Mouse (Mus musculus) myocyte (in vitro differentiated cells): ENCODE measurements around the gene Hspa8. TPM values are rescaled to one million over a fixed set of nuclear protein-coding genes. Genes with fewer than 3 reads are reported as not detected.

Experiments
- H3K27me3 ChIP-seq: one replicate; pipeline ENCODE4 v1.6.1; 2011; ENCODE audit not compliant: control insufficient read depth, insufficient read depth, insufficient read length
- H3K36me3 ChIP-seq: one replicate; pipeline ENCODE4 v1.6.1; 2011; ENCODE audit not compliant: control insufficient read depth, insufficient read depth
- H3K4me2 ChIP-seq: one replicate; pipeline ENCODE4 v1.6.1; 2011; ENCODE audit warnings: low read depth, control low read depth
- H3K4me3 ChIP-seq: one replicate; pipeline ENCODE4 v1.5.1; 2011; ENCODE audit warnings: mild to moderate bottlenecking, control low read depth, moderate library complexity
- H3K79me2 ChIP-seq: one replicate; pipeline ENCODE4 v1.6.1; 2011; ENCODE audit not compliant: control insufficient read depth, insufficient read depth
- H3ac ChIP-seq: one replicate; pipeline ENCODE4 v1.6.1; 2011; ENCODE audit not compliant: control insufficient read depth, insufficient read length
- CEBPB ChIP-seq: IDR thresholded peaks from 2 replicates; pipeline ENCODE4 v1.6.1; 2011; ENCODE audit warnings: mild to moderate bottlenecking, moderate library complexity; ENCODE audit not compliant: poor library complexity, insufficient read depth, severe bottlenecking
- E2F4 ChIP-seq: IDR thresholded peaks from one replicate; pipeline ENCODE4 v1.6.1; 2011; ENCODE audit warnings: mild to moderate bottlenecking, control low read depth, moderate library complexity; ENCODE audit not compliant: insufficient read depth
- MAX ChIP-seq: IDR thresholded peaks from one replicate; pipeline ENCODE4 v1.6.1; 2011; ENCODE audit warnings: low read depth, mild to moderate bottlenecking, control low read depth
- MYOD1 ChIP-seq, 3 experiments: IDR thresholded peaks; one replicate each; pipeline ENCODE4 v1.6.1; 2011; ENCODE audit warnings: control low read depth in 2 of 3, low read depth in 2 of 3, mild to moderate bottlenecking in 2 of 3, moderate library complexity in 1 of 3; ENCODE audit not compliant: insufficient read length in 2 of 3, control insufficient read depth in 1 of 3
- MYOG ChIP-seq, 3 experiments: IDR thresholded peaks; one replicate each; pipeline ENCODE4 v1.6.1; 2011; ENCODE audit warnings: control low read depth in 2 of 3, low read depth in 2 of 3, mild to moderate bottlenecking in 2 of 3; ENCODE audit not compliant: insufficient read length in 2 of 3, control insufficient read depth in 1 of 3, insufficient read depth in 1 of 3
- POLR2A ChIP-seq: IDR thresholded peaks from one replicate; pipeline ENCODE4 v1.6.1; 2011; ENCODE audit warnings: low read depth, mild to moderate bottlenecking, control low read depth, moderate library complexity; ENCODE audit not compliant: insufficient read length
- POLR2AphosphoS2 ChIP-seq: IDR thresholded peaks from one replicate; pipeline ENCODE4 v1.6.1; 2011; ENCODE audit warnings: low read depth, control low read depth; ENCODE audit not compliant: insufficient read length
- REST ChIP-seq: IDR thresholded peaks from one replicate; pipeline ENCODE4 v1.6.1; 2011; ENCODE audit warnings: mild to moderate bottlenecking, control low read depth, moderate library complexity; ENCODE audit not compliant: insufficient read depth, insufficient read length
- SRF ChIP-seq: IDR thresholded peaks from one replicate; pipeline ENCODE4 v1.6.1; 2011; ENCODE audit warnings: low read depth; ENCODE audit not compliant: control insufficient read depth, insufficient read length
- TCF12 ChIP-seq: IDR thresholded peaks from one replicate; pipeline ENCODE4 v1.6.1; 2011; ENCODE audit warnings: mild to moderate bottlenecking, control low read depth; ENCODE audit not compliant: poor library complexity, insufficient read depth, severe bottlenecking
- TCF3 ChIP-seq: IDR thresholded peaks from one replicate; pipeline ENCODE4 v1.6.1; 2011; ENCODE audit warnings: low read depth, control low read depth; ENCODE audit not compliant: insufficient read length
- USF1 ChIP-seq: IDR thresholded peaks from one replicate; pipeline ENCODE4 v1.6.1; 2011; ENCODE audit warnings: low read depth, mild to moderate bottlenecking, control low read depth, moderate library complexity
- polyA plus RNA-seq: library from polyadenylated mRNA; unstranded; fragments of >200 nt; fragmentation: generic; extraction: Trizol; gene quantifications from one replicate; pipeline ENCODE4 v1.2.1, GENCODE M21; 2012; ENCODE audit warnings: missing spikeins

Hspa8 gene
- polyA plus RNA-seq, result 797 TPM

DNA sequence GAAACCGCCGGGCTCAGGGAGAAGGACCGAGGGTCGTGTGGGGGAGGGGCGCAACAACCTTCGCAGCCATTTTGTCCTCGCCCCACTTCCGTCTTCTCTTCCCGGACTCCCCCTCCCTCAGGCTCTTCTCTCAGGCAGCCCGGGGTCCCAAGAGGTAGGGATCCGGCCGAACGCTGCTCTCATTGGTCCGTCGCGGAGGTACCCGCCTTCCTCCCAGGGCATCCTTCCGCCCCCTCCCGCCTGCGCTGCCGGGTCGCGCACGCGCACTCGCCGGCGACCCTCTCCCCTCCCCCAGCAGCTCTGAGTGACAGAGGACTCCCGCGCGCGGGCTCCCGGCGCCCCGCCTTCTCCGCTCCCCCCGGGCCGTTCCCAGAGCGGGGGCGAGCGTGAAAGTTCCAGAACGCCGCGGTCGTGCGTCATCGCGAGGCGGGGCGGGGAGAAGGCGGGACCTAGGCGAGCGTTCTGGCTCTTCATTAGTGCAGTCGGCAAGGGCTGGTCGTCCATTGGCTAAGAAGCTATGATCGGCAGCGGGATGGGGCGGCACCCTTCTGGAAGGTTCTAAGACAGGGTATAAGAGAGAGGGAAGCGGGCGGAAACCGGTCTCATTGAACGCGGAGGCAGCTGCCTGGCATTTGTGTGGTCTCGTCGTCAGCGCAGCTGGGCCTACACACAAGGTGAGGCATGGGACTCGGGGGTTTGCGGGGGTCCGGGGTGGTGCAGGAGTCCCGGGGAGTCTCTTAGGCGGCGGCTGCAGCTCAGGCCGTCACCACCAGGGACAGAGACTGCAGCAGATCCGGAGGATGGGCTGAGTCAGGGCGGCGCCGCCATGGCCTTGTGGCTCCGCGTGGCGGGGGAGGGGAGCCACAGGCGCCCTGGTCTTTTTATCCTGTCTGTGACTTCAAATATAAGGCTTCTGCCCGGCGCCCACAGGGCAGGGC is at the start of gene Hspa8:
Hspa8 (plus strand) TSS at position 310 of the 938 bp plus-strand sequence.
- Histone ChIP-seq H3K4me3 (peak within 1 kb of the TSS; percentile 76), H3K4me2 (peak within 1 kb of the TSS; percentile 92), H3ac (peak within 1 kb of the TSS; percentile 98), H3K79me2 (peaks cover 21% of the 10 kb centered on the region), H3K36me3 (peaks cover 17% of the 10 kb centered on the region), H3K27me3 (no peaks in the 10 kb centered on the region)
- TF ChIP-seq MYOD1 (IDR thresholded peaks at IDR 0.05; ENCODE audit: control insufficient read depth in 1 of 3, insufficient read length in 2 of 3, low read depth in 2 of 3) (peak in 1 of 3 experiments; percentile 75), POLR2AphosphoS2 (peak; percentile 98), TCF12 (no peak), MYOG (IDR thresholded peaks at IDR 0.05; ENCODE audit: control insufficient read depth in 1 of 3, insufficient read depth in 1 of 3, insufficient read length in 2 of 3, low read depth in 2 of 3) (peak in 1 of 3 experiments; percentile 69), MAX (no peak), SRF (no peak), POLR2A (peak; percentile 95), USF1 (no peak), E2F4 (peak; percentile 76), CEBPB (no peak), TCF3 (no peak), REST (peak; percentile 27)

GRCm38 (mm10) chr9:40751749-40752148 is 49.0 kb upstream of the Hspa8 start:
- H3K4me3 ChIP-seq, result no peak overlapping the region
- no peaks in the 10 kb centered on the region for H3K36me3 ChIP-seq
- TF ChIP-seq TCF12, result no peak
- TF ChIP-seq SRF, result no peak
- TF ChIP-seq CEBPB, result no peak
- no peak for TF ChIP-seq POLR2A
- no peak for TF ChIP-seq TCF3
- TF ChIP-seq MAX, result no peak
- no peak for TF ChIP-seq USF1
- TF ChIP-seq E2F4, result no peak
- TF ChIP-seq REST, result no peak
- no peak for TF ChIP-seq MYOG (IDR thresholded peaks at IDR 0.05; ENCODE audit: control insufficient read depth in 1 of 3, insufficient read depth in 1 of 3, insufficient read length in 2 of 3, low read depth in 2 of 3)
- TF ChIP-seq MYOD1 (IDR thresholded peaks at IDR 0.05; ENCODE audit: control insufficient read depth in 1 of 3, insufficient read length in 2 of 3, low read depth in 2 of 3), result no peak
- no peak for TF ChIP-seq POLR2AphosphoS2
- no peak overlapping the region for H3ac ChIP-seq
- no peak overlapping the region for H3K4me2 ChIP-seq
- H3K79me2 ChIP-seq, result no peaks in the 10 kb centered on the region
- H3K27me3 ChIP-seq, result no peaks in the 10 kb centered on the region

GRCm38 (mm10) chr9:40756401-40756800 is 44.4 kb upstream of the Hspa8 start:
- Histone ChIP-seq H3K4me3 (no peak overlapping the region), H3ac (no peak overlapping the region), H3K79me2 (no peaks in the 10 kb centered on the region), H3K36me3 (no peaks in the 10 kb centered on the region), H3K4me2 (peak overlapping the region; percentile 81), H3K27me3 (no peaks in the 10 kb centered on the region)
- no peak for TF ChIP-seq TCF3
- TF ChIP-seq POLR2AphosphoS2, result no peak
- TF ChIP-seq USF1, result no peak
- TF ChIP-seq MYOD1 (IDR thresholded peaks at IDR 0.05; ENCODE audit: control insufficient read depth in 1 of 3, insufficient read length in 2 of 3, low read depth in 2 of 3), result no peak
- no peak for TF ChIP-seq MAX
- no peak for TF ChIP-seq MYOG (IDR thresholded peaks at IDR 0.05; ENCODE audit: control insufficient read depth in 1 of 3, insufficient read depth in 1 of 3, insufficient read length in 2 of 3, low read depth in 2 of 3)
- no peak for TF ChIP-seq E2F4
- TF ChIP-seq POLR2A, result no peak
- TF ChIP-seq SRF, result no peak
- no peak for TF ChIP-seq CEBPB
- no peak for TF ChIP-seq REST
- TF ChIP-seq TCF12, result no peak

- Histone ChIP-seq H3ac (no peak overlapping the region), H3K4me2 (peak overlapping the region; percentile 81)
Measured at GRCm38 (mm10) chr9:40757105-40757626, 43.6 kb upstream of the Hspa8 start.

More at GRCm38 (mm10) chr9:40757105-40757626, 43.6 kb upstream of the Hspa8 start:
- no peaks in the 10 kb centered on the region for H3K36me3 ChIP-seq
- H3K79me2 ChIP-seq, result no peaks in the 10 kb centered on the region
- no peaks in the 10 kb centered on the region for H3K27me3 ChIP-seq
- H3K4me3 ChIP-seq, result peak overlapping the region; percentile 22
- TF ChIP-seq CEBPB (no peak), TCF12 (no peak), TCF3 (no peak), MYOD1 (IDR thresholded peaks at IDR 0.05; ENCODE audit: control insufficient read depth in 1 of 3, insufficient read length in 2 of 3, low read depth in 2 of 3) (no peak), USF1 (no peak), POLR2A (no peak), POLR2AphosphoS2 (no peak), SRF (no peak), MAX (no peak), MYOG (IDR thresholded peaks at IDR 0.05; ENCODE audit: control insufficient read depth in 1 of 3, insufficient read depth in 1 of 3, insufficient read length in 2 of 3, low read depth in 2 of 3) (no peak), REST (no peak), E2F4 (no peak)
